Mouse (Mus musculus): ENCODE measurements around the gene H2-Eb1.

The H2-Eb1 gene

GRCm38 (mm10) chr17:34305380-34306030 lies at the start of gene H2-Eb1:
TSS of gene H2-Eb1 (plus strand) at chr17:34305867.
- DNase-seq (ENCODE audit: low spot score in 2 of 2) = peak; percentile 82 to 87

- no peak for DNase-seq (ENCODE audit: low spot score in 2 of 2)
Measured at GRCm38 (mm10) chr17:34256501-34256900, 49.2 kb upstream of the H2-Eb1 start.

GRCm38 (mm10) chr17:34257594-34258375 lies 47.9 kb upstream of the H2-Eb1 start, which contains the start of gene H2-Ab1:
TSS of gene H2-Ab1 (plus strand) at chr17:34257689.
- peak; percentile 71 to 88 for DNase-seq (ENCODE audit: low spot score in 2 of 2)

- DNase-seq (ENCODE audit: low spot score in 2 of 2) = no peak
Measured at GRCm38 (mm10) chr17:34260551-34260950, 45.1 kb upstream of the H2-Eb1 start.

GRCm38 (mm10) chr17:34261502-34261901 lies 44.2 kb upstream of the H2-Eb1 start:
- DNase-seq (ENCODE audit: low spot score in 2 of 2) = peak; percentile 31 to 53

- peak; percentile 16 to 71 for DNase-seq (ENCODE audit: low spot score in 2 of 2)
Measured at GRCm38 (mm10) chr17:34263068-34263467, 42.6 kb upstream of the H2-Eb1 start.

- DNase-seq (ENCODE audit: low spot score in 2 of 2) = no peak
Measured at GRCm38 (mm10) chr17:34263811-34264371, 41.8 kb upstream of the H2-Eb1 start.

- no peak for DNase-seq (ENCODE audit: low spot score in 2 of 2)
Measured at GRCm38 (mm10) chr17:34264452-34265351, 41.0 kb upstream of the H2-Eb1 start.

- DNase-seq (ENCODE audit: low spot score in 2 of 2) = no peak
Measured at GRCm38 (mm10) chr17:34268262-34268661, 37.4 kb upstream of the H2-Eb1 start.

GRCm38 (mm10) chr17:34268748-34269147 lies 36.9 kb upstream of the H2-Eb1 start:
- DNase-seq (ENCODE audit: low spot score in 2 of 2) = no peak

- no peak for DNase-seq (ENCODE audit: low spot score in 2 of 2)
Measured at GRCm38 (mm10) chr17:34269817-34270216, 35.9 kb upstream of the H2-Eb1 start.

GRCm38 (mm10) chr17:34270230-34270629 lies 35.4 kb upstream of the H2-Eb1 start:
- DNase-seq (ENCODE audit: low spot score in 2 of 2) = no peak

GRCm38 (mm10) chr17:34270940-34271339 lies 34.7 kb upstream of the H2-Eb1 start:
- no peak for DNase-seq (ENCODE audit: low spot score in 2 of 2)

- no peak for DNase-seq (ENCODE audit: low spot score in 2 of 2)
Measured at GRCm38 (mm10) chr17:34272102-34272501, 33.6 kb upstream of the H2-Eb1 start.

GRCm38 (mm10) chr17:34280499-34281038 lies 25.1 kb upstream of the H2-Eb1 start:
- no peak for DNase-seq (ENCODE audit: low spot score in 2 of 2)

GRCm38 (mm10) chr17:34281836-34282235 lies 23.8 kb upstream of the H2-Eb1 start:
- DNase-seq (ENCODE audit: low spot score in 2 of 2) = no peak

- no peak for DNase-seq (ENCODE audit: low spot score in 2 of 2)
Measured at GRCm38 (mm10) chr17:34285371-34285770, 20.3 kb upstream of the H2-Eb1 start.

- DNase-seq (ENCODE audit: low spot score in 2 of 2) = no peak
Measured at GRCm38 (mm10) chr17:34285848-34286247, 19.8 kb upstream of the H2-Eb1 start.

GRCm38 (mm10) chr17:34286501-34286900 lies 19.2 kb upstream of the H2-Eb1 start:
- no peak for DNase-seq (ENCODE audit: low spot score in 2 of 2)

GRCm38 (mm10) chr17:34286999-34287398 lies 18.7 kb upstream of the H2-Eb1 start:
- no peak for DNase-seq (ENCODE audit: low spot score in 2 of 2)

GRCm38 (mm10) chr17:34287648-34288047 lies 18.0 kb upstream of the H2-Eb1 start, which contains the start of gene H2-Aa:
TSS of gene H2-Aa (minus strand) at chr17:34287823.
- peak; percentile 55 to 68 for DNase-seq (ENCODE audit: low spot score in 2 of 2)
